Mouse (Mus musculus): ENCODE measurements around the gene Tmem151b. TPM values are rescaled to one million over a fixed set of nuclear protein-coding genes. Genes with fewer than 3 reads are reported as not detected.

The Tmem151b gene
- 1.2 and 1.9 TPM in 2 replicates for polyA plus RNA-seq (2015; fragmentation: Nextera tagmentation; extraction: Ambion mirVana)

DNA sequence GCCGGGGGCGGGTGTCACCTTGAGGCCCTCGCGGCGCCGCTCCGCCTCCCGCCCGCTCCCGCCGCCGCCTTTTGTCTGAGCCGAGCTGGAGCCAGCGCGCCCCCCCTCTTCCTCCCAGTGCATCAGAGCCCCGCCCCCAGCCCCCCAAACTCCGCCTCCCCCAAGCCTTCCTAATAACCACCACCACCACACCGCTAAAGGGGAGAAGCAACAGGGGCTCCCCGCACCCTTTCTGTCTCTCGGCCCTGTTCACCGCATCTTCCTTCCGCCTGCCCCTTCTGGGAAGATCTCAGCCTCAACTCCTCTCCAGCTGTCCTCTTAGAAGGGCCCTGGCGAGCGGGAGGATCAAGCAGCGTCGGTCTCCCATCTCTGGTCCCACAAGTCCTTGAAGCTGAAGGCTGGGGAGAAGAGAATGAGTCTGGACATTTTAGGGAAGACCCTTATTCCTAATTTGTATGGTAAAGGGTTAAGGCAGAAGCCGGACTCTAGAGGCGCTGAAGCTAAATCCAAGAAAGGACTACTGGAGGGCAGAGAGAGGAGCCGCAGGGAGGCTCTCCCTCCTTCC is at the start of gene Tmem151b:
Gene Tmem151b (minus strand): TSS at position 61 of the 565 bp plus-strand sequence.
- H3K36me3 ChIP-seq (ENCODE audit: control insufficient read depth, insufficient read depth): no peaks in the 10 kb centered on the region
- H3K4me2 ChIP-seq (ENCODE audit: low read depth, low read length): peak within 1 kb of the TSS; percentile 99
- ATAC-seq (replicated peaks; ENCODE audit: extremely low read depth, insufficient read depth, low FRiP score): 0 out of 2 replicates have a peak, but pooled peaks have one; percentile 5
- peaks cover 21% of the 10 kb centered on the region for H3K4me1 ChIP-seq (ENCODE audit: control insufficient read depth, insufficient read depth, low read length)
- H3K27me3 ChIP-seq (ENCODE audit: control insufficient read depth, insufficient read depth, low read length): peaks cover 53% of the 10 kb centered on the region
- H3K27ac ChIP-seq (ENCODE audit: low read length): no peak within 1 kb of the TSS
- peak within 1 kb of the TSS; percentile 73 for H3K9ac ChIP-seq (ENCODE audit: low read length)
- H3K4me3 ChIP-seq (ENCODE audit: low read length): peak within 1 kb of the TSS; percentile 73
- WGBS: 2% methylated on average over 13 of the region's 29 CpGs
- no peaks in the 10 kb centered on the region for H3K9me3 ChIP-seq (replicated peaks; ENCODE audit: control insufficient read depth, low read length)

DNA sequence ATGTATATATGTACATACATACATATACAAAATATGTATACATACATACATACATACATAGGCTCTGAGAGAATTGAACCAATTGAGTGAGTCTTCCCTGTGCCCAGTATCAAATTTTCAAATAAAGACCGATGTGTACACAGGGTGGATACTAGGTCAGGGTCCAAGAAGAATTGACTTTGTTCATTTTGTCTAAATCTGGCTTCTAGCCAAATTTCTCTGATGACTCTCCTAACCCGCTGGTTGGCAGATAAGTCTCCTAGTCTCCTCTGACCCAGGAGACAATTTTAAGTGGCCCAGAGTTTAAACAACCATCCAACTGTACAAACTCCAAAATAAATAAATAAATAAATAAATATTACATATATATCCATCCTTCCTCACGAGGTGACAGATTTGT is 49.4 kb upstream of the Tmem151b start:
- Histone ChIP-seq H3K27ac (ENCODE audit: low read length) (no peak overlapping the region), H3K27me3 (ENCODE audit: control insufficient read depth, insufficient read depth, low read length) (no peaks in the 10 kb centered on the region; the same call in 1 of the 2 replicates), H3K36me3 (ENCODE audit: control insufficient read depth, insufficient read depth) (no peaks in the 10 kb centered on the region), H3K4me2 (ENCODE audit: low read depth, low read length) (peak overlapping the region; percentile 81), H3K9ac (ENCODE audit: low read length) (peak overlapping the region; percentile 72), H3K4me1 (ENCODE audit: control insufficient read depth, insufficient read depth, low read length) (peaks cover 40% of the 10 kb centered on the region), H3K9me3 (replicated peaks; ENCODE audit: control insufficient read depth, low read length) (no peaks in the 10 kb centered on the region), H3K4me3 (ENCODE audit: low read length) (peak overlapping the region; percentile 42)
- no peak for ATAC-seq (replicated peaks; ENCODE audit: extremely low read depth, insufficient read depth, low FRiP score)
- WGBS: 47% methylated on average over 3 of the region's 3 CpGs

DNA sequence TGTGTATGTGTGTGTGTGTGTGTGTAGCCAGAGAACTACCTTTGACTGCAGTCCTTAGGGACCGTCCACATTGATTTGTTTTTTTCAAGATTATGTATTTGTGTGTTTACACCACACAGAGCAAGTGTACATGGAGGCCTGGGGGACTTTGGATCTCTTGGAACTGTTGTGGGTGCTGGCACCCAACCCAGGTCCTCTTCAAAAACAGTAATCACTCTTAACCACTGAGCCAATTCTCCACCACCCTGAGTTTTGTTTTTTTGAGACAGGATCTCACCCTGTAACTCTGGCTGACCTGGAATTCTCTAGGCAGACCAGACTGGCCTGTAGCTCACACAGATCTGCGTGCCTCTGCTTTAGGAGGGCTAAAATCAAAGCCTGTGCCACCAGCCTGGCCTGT is 48.9 kb upstream of the Tmem151b start:
- H3K36me3 ChIP-seq (ENCODE audit: control insufficient read depth, insufficient read depth): no peaks in the 10 kb centered on the region
- WGBS: 96% methylated on average over 2 of the region's 2 CpGs
- H3K4me2 ChIP-seq (ENCODE audit: low read depth, low read length): no peak overlapping the region
- H3K27me3 ChIP-seq (ENCODE audit: control insufficient read depth, insufficient read depth, low read length): no peaks in the 10 kb centered on the region; the same call in 1 of the 2 replicates
- H3K9ac ChIP-seq (ENCODE audit: low read length): no peak overlapping the region
- no peak overlapping the region for H3K4me3 ChIP-seq (ENCODE audit: low read length)
- ATAC-seq (replicated peaks; ENCODE audit: extremely low read depth, insufficient read depth, low FRiP score): no peak
- peaks cover 45% of the 10 kb centered on the region for H3K4me1 ChIP-seq (ENCODE audit: control insufficient read depth, insufficient read depth, low read length)
- H3K9me3 ChIP-seq (replicated peaks; ENCODE audit: control insufficient read depth, low read length): no peaks in the 10 kb centered on the region
- H3K27ac ChIP-seq (ENCODE audit: low read length): no peak overlapping the region

DNA sequence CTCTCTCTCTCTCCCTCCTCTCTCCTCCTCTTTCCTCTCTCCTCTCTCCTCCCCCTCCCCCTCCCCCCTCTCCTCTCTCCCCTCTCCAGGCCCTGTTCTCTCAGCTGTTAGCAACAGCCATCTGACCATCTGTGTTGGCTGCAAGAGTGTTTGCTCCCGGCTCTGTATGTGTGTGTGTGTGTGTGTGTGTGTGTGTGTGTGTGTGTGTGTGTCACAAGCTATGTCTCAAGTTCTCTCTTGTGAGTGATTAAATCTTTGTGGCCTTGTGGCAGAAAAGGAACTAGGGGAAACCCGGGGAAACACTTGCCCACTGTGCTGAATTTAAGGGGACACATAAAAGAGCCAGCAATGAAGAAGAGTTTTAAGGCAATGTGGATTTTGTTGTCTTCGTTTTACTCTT is 48.3 kb upstream of the Tmem151b start:
- WGBS: 51% methylated on average over 3 of the region's 3 CpGs
- peaks cover 51% of the 10 kb centered on the region for H3K4me1 ChIP-seq (ENCODE audit: control insufficient read depth, insufficient read depth, low read length)

DNA sequence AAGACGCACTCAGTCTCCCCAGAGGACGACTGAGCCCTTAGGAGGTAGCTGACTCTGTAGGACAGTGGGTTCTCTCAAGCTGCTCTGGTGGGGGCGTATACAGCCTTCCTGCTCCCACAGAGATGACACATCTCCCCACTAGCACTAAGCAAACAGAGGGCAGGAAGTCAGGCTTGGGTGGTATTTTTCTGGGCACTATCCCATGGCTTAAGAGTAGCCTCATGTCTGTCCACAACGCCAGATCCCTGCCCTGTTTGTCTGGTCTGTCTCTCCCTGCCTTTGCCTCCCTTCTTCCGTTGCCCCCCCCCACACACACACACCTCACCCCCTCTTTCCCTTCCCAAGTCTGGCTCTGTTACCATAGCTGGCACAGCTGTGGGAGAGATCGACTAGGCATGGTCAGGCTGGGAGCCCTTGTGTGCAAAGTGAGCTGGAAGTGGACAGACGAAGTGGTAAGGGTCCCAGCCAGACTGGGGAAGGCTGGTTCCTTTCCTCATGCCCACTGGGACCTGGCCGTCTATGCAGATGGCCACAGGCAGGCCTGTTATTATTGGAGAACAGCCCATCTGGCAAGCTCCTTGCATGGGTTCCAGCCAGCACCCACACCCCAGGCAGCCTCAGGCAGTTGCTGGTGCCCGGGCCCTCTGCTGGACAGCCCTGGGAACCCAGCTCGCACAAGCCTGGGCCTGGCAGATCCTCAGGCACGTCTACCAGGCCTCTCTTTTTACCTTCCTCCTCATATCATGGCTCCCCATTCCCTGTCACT is 47.3 kb upstream of the Tmem151b start:
- Histone ChIP-seq H3K27ac (ENCODE audit: low read length) (peak overlapping the region; percentile 80), H3K9ac (ENCODE audit: low read length) (peak overlapping the region; percentile 26; the same call in 1 of the 2 replicates), H3K4me2 (ENCODE audit: low read depth, low read length) (no peak overlapping the region), H3K27me3 (ENCODE audit: control insufficient read depth, insufficient read depth, low read length) (no peaks in the 10 kb centered on the region; the same call in 1 of the 2 replicates), H3K36me3 (ENCODE audit: control insufficient read depth, insufficient read depth) (no peaks in the 10 kb centered on the region), H3K4me3 (ENCODE audit: low read length) (no peak overlapping the region), H3K4me1 (ENCODE audit: control insufficient read depth, insufficient read depth, low read length) (peaks cover 60% of the 10 kb centered on the region), H3K9me3 (replicated peaks; ENCODE audit: control insufficient read depth, low read length) (no peaks in the 10 kb centered on the region)
- 35% methylated on average over 11 of the region's 11 CpGs for WGBS
- peak; percentile 24; the same call in 1 of the 2 replicates for ATAC-seq (replicated peaks; ENCODE audit: extremely low read depth, insufficient read depth, low FRiP score)

More for the DNA sequence above, 48.3 kb upstream of the Tmem151b start:
- H3K4me2 ChIP-seq (ENCODE audit: low read depth, low read length): no peak overlapping the region
- H3K4me3 ChIP-seq (ENCODE audit: low read length): no peak overlapping the region
- H3K9ac ChIP-seq (ENCODE audit: low read length): no peak overlapping the region
- ATAC-seq (replicated peaks; ENCODE audit: extremely low read depth, insufficient read depth, low FRiP score): no peak
- H3K27me3 ChIP-seq (ENCODE audit: control insufficient read depth, insufficient read depth, low read length): no peaks in the 10 kb centered on the region; the same call in 1 of the 2 replicates
- no peak overlapping the region for H3K27ac ChIP-seq (ENCODE audit: low read length)
- H3K36me3 ChIP-seq (ENCODE audit: control insufficient read depth, insufficient read depth): no peaks in the 10 kb centered on the region
- no peaks in the 10 kb centered on the region for H3K9me3 ChIP-seq (replicated peaks; ENCODE audit: control insufficient read depth, low read length)

DNA sequence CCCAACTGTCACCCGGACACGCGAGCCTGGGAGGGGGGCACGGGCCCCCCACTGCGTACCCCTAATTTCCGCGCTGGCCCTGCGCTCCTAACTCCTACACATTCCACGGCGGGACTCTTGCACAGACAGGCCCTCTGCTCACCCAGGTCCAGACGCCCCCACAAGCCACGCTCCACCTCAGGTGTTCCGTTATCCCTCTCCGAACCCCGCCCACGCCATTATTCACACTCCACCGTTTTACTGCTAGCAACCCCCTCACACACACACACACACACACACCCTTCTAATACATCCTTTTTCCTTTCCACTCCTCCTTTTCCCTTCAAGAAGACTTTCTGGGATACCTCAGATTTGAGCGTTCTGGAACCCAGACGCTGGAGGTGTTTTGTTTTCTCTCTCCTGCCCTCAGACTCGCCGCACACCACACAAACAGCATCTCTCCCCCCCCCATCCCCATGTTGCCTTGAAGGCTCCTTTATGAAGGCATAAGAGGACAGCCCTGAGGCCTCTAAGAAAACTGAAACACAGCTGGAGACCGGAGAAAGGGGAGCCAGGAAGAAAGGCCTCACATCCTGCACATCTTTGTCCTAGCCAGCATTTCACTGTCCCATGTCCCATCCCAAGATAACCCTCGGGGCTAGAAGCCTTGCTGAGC is 46.4 kb upstream of the Tmem151b start:
- H3K9me3 ChIP-seq (replicated peaks; ENCODE audit: control insufficient read depth, low read length): no peaks in the 10 kb centered on the region
- peak overlapping the region; percentile 92 for H3K9ac ChIP-seq (ENCODE audit: low read length)
- no peaks in the 10 kb centered on the region for H3K27me3 ChIP-seq (ENCODE audit: control insufficient read depth, insufficient read depth, low read length)
- peaks cover 65% of the 10 kb centered on the region for H3K4me1 ChIP-seq (ENCODE audit: control insufficient read depth, insufficient read depth, low read length)
- H3K4me2 ChIP-seq (ENCODE audit: low read depth, low read length): peak overlapping the region; percentile 100
- H3K27ac ChIP-seq (ENCODE audit: low read length): peak overlapping the region; percentile 80
- 18% methylated on average over 22 of the region's 23 CpGs for WGBS
- peak; percentile 2; the same call in 1 of the 2 replicates for ATAC-seq (replicated peaks; ENCODE audit: extremely low read depth, insufficient read depth, low FRiP score)
- H3K36me3 ChIP-seq (ENCODE audit: control insufficient read depth, insufficient read depth): 0 out of 2 replicates have a peak, but pooled peaks cover 2% of the 10 kb centered on the region
- peak overlapping the region; percentile 80 for H3K4me3 ChIP-seq (ENCODE audit: low read length)

DNA sequence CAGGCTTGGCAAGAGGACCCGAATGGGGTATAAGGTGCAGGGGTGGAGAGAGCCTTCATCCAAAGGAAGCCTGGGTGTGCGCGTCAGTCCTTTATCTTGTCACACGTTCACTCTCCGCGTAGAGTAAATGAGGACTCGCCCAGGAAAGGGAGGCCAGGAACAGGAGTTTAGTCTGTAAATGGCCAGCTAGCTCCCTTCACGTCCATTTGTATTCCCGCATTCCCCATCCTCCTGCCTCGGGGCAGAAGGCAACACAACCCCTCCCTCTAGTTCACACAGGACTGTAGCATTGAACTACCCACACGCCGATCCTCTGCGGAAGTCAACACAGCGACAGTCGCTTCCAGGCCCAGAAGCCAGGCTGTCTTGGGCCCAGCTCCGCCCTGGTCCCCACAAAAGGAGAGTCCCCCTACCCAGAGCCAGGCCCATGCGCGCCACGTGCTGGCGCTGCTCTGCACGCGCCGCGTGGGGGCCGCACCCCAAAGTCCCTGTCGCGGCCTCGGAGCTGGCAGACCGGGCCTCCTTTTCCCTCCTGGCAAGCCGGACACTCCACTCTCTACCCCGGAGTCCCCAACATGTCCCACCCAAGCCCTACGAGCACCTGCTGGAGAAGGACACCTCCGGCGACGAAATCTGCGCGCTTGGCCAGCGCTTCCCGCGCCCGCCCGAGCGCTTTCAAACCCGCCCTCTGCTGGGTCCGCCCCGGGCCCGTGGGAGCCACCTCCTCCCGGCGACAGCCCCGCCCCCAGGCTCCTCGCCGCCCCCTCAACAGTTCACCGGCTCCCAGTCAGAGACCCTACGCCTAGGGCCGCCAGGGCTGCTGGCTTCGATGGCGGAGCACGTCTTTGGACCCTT is 45.6 kb upstream of the Tmem151b start:
- H3K9me3 ChIP-seq (replicated peaks; ENCODE audit: control insufficient read depth, low read length): no peaks in the 10 kb centered on the region
- peaks cover 65% of the 10 kb centered on the region for H3K4me1 ChIP-seq (ENCODE audit: control insufficient read depth, insufficient read depth, low read length)
- ATAC-seq (replicated peaks; ENCODE audit: extremely low read depth, insufficient read depth, low FRiP score): peak; percentile 74
- no peaks in the 10 kb centered on the region for H3K27me3 ChIP-seq (ENCODE audit: control insufficient read depth, insufficient read depth, low read length)
- H3K36me3 ChIP-seq (ENCODE audit: control insufficient read depth, insufficient read depth): 0 out of 2 replicates have a peak, but pooled peaks cover 2% of the 10 kb centered on the region
- WGBS: under 1% methylated on average over 58 of the region's 58 CpGs
- H3K27ac ChIP-seq (ENCODE audit: low read length): peak overlapping the region; percentile 80
- peak overlapping the region; percentile 92 for H3K9ac ChIP-seq (ENCODE audit: low read length)
- peak overlapping the region; percentile 100 for H3K4me2 ChIP-seq (ENCODE audit: low read depth, low read length)
- peak overlapping the region; percentile 80 for H3K4me3 ChIP-seq (ENCODE audit: low read length)

DNA sequence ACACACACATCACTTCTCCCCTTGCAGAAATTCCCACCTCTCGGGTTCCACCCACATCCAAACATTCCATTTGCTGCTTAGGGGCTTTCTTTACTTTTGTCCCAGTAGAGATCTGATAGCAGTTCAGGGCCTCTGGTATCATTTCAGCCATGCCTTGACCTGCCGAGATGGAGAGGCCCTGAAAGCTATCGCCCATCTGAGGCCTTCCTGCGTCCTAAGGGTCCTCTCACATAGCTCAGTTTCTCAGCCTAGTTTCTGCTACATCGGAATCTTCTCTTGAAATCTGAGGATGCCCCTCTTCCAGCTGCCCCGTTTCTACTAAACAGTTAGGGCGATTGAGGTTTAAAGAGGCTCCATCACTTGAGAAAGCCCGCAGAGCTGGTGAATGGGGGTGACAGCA is 44.7 kb upstream of the Tmem151b start:
- Histone ChIP-seq H3K36me3 (ENCODE audit: control insufficient read depth, insufficient read depth) (peaks cover 8% of the 10 kb centered on the region), H3K4me2 (ENCODE audit: low read depth, low read length) (peak overlapping the region; percentile 100), H3K4me3 (ENCODE audit: low read length) (peak overlapping the region; percentile 80), H3K9ac (ENCODE audit: low read length) (peak overlapping the region; percentile 92), H3K9me3 (replicated peaks; ENCODE audit: control insufficient read depth, low read length) (no peaks in the 10 kb centered on the region), H3K4me1 (ENCODE audit: control insufficient read depth, insufficient read depth, low read length) (peaks cover 60% of the 10 kb centered on the region), H3K27me3 (ENCODE audit: control insufficient read depth, insufficient read depth, low read length) (no peaks in the 10 kb centered on the region), H3K27ac (ENCODE audit: low read length) (no peak overlapping the region)
- WGBS: 48% methylated on average over 8 of the region's 8 CpGs
- ATAC-seq (replicated peaks; ENCODE audit: extremely low read depth, insufficient read depth, low FRiP score): no peak
